Mouse (Mus musculus): ENCODE measurements around the gene Gamt. TPM values are rescaled to one million over a fixed set of nuclear protein-coding genes. Genes with fewer than 3 reads are reported as not detected.
"Not testable (repeated sequence)": the region's sequence is repeated elsewhere in the genome, so short reads cannot be mapped to it uniquely, and the experiment has no call there.

Gene Gamt
- polyA plus RNA-seq, 1 experiment from 2014 or later: 8.2 TPM

GRCm38 (mm10) chr10:80242088-80242487 lies 18.7 kb downstream of the Gamt start:
- Histone ChIP-seq H3K79me2 (ENCODE audit: inconsistent target) (no peaks in the 10 kb centered on the region), H3K27ac (no peak overlapping the region), H3K4me3 (ENCODE audit: inconsistent target) (no peak overlapping the region), H3K36me3 (ENCODE audit: inconsistent target) (peaks cover 65% of the 10 kb centered on the region)
- 94% methylated on average over 9 of the region's 9 CpGs for WGBS (ENCODE audit: missing documents)

GRCm38 (mm10) chr10:80239791-80240190 lies 21.0 kb downstream of the Gamt start:
- Histone ChIP-seq H3K36me3 (ENCODE audit: inconsistent target) (peaks cover 84% of the 10 kb centered on the region), H3K79me2 (ENCODE audit: inconsistent target) (no peaks in the 10 kb centered on the region; the same call in 1 of the 2 replicates), H3K4me3 (ENCODE audit: inconsistent target) (no peak overlapping the region), H3K27ac (no peak overlapping the region)
- 94% methylated on average over 6 of the region's 6 CpGs for WGBS (ENCODE audit: missing documents)

DNA sequence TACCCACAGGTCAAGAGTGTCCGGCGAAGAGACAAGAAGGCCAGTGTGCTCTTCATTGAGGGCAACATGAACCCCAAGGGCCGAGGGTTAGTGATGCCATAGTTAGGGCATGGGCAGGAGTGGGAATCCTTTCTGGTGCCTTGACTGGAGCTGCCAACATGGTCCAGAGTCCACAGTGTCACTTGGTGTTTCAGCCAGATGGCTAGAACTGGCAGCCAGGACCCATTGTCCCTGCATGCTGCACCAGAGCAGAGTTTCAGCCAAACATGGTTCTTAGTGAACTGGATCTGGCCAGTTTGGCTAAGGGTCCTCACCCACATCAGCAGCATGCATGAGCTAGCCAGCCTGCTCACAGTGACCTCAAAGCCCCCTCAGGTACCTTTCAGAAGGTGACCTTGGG lies 22.5 kb downstream of the Gamt start:
- Histone ChIP-seq H3K27ac (no peak overlapping the region), H3K4me3 (ENCODE audit: inconsistent target) (no peak overlapping the region), H3K79me2 (ENCODE audit: inconsistent target) (no peaks in the 10 kb centered on the region; the same call in 1 of the 2 replicates), H3K36me3 (ENCODE audit: inconsistent target) (peaks cover 85% of the 10 kb centered on the region)
- WGBS (ENCODE audit: missing documents): 97% methylated on average over 3 of the region's 3 CpGs

DNA sequence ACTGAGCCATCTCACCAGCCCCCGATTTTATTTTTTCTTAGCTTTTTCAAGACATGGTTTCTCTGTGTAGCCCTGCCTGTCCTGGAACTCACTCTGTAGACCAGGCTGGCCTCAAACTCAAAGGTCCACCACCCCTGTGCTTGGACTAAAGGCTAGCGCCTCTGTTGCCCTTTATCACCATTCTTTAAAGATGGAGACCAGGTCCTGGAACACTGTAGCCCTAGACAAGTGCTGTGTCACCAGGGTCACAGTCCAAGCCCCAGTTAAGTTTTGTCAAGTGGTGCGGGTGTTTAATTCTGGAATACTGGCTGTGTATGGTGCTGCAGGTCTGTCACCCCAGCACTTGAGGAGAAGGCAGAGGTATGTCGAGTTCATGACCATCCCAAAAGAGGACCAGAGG lies 23.8 kb downstream of the Gamt start:
- H3K36me3 ChIP-seq (ENCODE audit: inconsistent target): peaks cover 85% of the 10 kb centered on the region
- H3K4me3 ChIP-seq (ENCODE audit: inconsistent target): no peak overlapping the region
- 92% methylated on average over 4 of the region's 4 CpGs for WGBS (ENCODE audit: missing documents)
- H3K79me2 ChIP-seq (ENCODE audit: inconsistent target): no peaks in the 10 kb centered on the region; the same call in 1 of the 2 replicates
- no peak overlapping the region for H3K27ac ChIP-seq

- H3K36me3 ChIP-seq (ENCODE audit: inconsistent target): peaks cover 87% of the 10 kb centered on the region
- WGBS (ENCODE audit: missing documents): 97% methylated on average over 13 of the region's 13 CpGs
- no peaks in the 10 kb centered on the region; the same call in 1 of the 2 replicates for H3K79me2 ChIP-seq (ENCODE audit: inconsistent target)
- no peak overlapping the region for H3K4me3 ChIP-seq (ENCODE audit: inconsistent target)
- H3K27ac ChIP-seq: no peak overlapping the region
These were observed 24.5 kb downstream of the Gamt start for GRCm38 (mm10) chr10:80236145-80236825.

DNA sequence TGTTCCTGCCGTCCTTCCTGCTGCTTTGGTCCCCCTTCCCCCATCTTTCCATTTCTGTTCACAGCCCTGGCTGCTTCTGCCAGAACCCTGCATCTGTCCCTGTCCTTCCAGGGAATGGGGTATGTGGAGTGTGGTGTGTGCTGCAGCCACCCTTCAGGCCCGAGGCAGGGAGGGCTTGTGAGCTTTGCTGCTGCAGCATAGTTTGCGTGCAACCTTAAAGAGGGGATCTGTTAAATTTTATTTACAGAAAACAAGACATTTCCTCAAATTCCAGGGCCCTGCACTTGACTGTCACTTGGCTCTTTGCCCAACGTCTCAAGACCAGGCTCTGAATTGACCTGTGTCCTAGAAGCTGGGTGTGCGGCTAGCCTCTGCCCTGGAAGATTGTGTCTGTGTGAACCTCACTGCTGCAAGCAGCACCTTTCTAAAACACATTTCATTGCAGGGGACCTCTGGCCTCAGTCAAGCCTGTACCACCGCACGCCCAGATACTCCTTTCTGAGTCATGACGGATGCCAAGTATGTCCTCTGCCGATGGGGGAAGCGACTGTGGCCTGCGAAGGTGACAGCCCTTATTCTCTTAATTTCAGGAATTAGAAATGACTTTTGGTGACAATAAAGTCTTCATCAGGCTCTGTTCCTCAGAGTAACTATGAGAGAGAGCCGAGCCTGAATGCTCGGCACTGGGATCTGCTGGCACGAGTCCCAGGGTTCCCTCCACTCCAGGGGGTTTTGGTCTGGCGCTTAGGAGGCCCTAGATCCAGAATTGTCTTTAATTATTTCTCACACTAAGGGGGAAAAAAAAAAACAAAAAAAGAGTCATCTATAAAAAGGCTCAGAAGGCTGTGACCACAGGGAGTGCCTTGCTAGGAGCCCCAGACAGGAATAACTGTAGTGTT lies 32.7 kb downstream of the Gamt start:
- Histone ChIP-seq H3K4me3 (ENCODE audit: inconsistent target) (no peak overlapping the region), H3K36me3 (ENCODE audit: inconsistent target) (peaks cover 32% of the 10 kb centered on the region; the same call in 1 of the 2 replicates), H3K27ac (no peak overlapping the region), H3K79me2 (ENCODE audit: inconsistent target) (peaks cover 6% of the 10 kb centered on the region)
- 88% methylated on average over 14 of the region's 15 CpGs for WGBS (ENCODE audit: missing documents)

- WGBS (ENCODE audit: missing documents): 9% methylated on average over 10 of the region's 10 CpGs
- peaks cover 23% of the 10 kb centered on the region; the same call in 1 of the 2 replicates for H3K36me3 ChIP-seq (ENCODE audit: inconsistent target)
These were observed 33.7 kb downstream of the Gamt start for GRCm38 (mm10) chr10:80227166-80227539.

DNA sequence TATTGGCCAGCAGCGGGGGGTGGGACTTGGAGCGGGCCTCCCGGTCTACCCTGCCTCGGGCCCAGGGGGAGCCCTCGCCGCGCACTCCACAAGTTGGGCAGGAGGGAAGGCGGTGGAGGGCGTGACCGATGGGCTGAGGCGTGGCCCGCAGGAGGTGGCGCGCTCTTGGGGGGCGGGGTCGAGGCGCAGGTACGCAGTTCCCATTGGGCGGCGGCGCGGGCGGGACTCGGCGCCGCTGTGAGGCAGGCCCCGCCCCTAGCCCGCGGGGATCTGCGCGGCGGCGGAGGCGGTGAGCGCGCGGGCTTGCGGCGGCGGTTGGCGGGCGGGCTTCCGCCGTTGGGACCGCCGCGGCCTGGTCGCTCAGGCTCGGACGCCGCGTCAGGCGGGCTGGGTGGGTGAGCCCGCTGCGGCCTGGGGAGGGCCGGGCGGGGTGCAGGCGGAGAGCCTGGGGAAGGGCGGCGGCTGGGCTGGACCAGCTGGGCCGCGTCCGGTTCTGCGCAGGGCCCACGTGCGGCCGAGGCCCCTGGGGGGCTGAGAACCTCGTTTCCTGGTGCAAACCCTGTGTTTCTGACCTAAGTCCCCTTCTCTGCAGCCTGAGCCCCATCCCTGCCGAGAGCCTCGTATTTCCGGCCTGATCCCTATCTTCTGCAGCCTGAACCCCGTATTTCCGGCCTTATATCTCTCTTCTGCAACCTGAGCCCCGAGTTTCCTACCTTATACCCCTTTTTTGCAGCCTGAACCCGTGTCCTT lies 34.2 kb downstream of the Gamt start, which contains the start of gene Mum1:
Gene Mum1 (plus strand): TSS at position 19 of the 750 bp plus-strand sequence.
- peaks cover 6% of the 10 kb centered on the region for H3K79me2 ChIP-seq (ENCODE audit: inconsistent target)
- H3K36me3 ChIP-seq (ENCODE audit: inconsistent target): peaks cover 17% of the 10 kb centered on the region; the same call in 1 of the 2 replicates
- peak within 1 kb of the TSS; percentile 42 for H3K27ac ChIP-seq
- H3K4me3 ChIP-seq (ENCODE audit: inconsistent target): peak within 1 kb of the TSS; percentile 76
- under 1% methylated on average over 70 of the region's 75 CpGs for WGBS (ENCODE audit: missing documents)

More at GRCm38 (mm10) chr10:80227166-80227539, 33.7 kb downstream of the Gamt start:
- peak overlapping the region; percentile 29 for H3K27ac ChIP-seq
- peaks cover 6% of the 10 kb centered on the region for H3K79me2 ChIP-seq (ENCODE audit: inconsistent target)
- H3K4me3 ChIP-seq (ENCODE audit: inconsistent target): peak overlapping the region; percentile 76

DNA sequence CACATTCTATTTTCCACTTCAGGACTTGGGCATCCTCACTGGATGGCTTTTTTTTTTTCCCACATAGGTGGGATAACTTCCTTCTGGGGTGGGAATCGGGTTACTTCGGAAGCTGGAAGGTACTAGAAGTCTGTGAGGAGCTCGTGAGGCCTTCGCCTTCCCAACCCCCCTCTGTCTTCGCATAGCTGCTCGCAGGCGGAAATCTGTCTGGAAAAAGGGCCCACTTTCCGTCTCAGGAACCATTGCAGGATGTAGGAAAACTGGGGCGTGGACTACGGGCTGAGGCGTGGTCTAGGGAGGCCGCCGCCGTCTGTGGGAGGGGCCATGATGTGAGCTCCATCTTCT lies 34.8 kb downstream of the Gamt start:
- peak overlapping the region; percentile 13; the same call in 1 of the 2 replicates for H3K4me3 ChIP-seq (ENCODE audit: inconsistent target)
- peak overlapping the region; percentile 42 for H3K27ac ChIP-seq
- WGBS (ENCODE audit: missing documents): 2% methylated on average over 14 of the region's 14 CpGs
- H3K36me3 ChIP-seq (ENCODE audit: inconsistent target): peaks cover 14% of the 10 kb centered on the region; the same call in 1 of the 2 replicates
- H3K79me2 ChIP-seq (ENCODE audit: inconsistent target): peaks cover 6% of the 10 kb centered on the region

GRCm38 (mm10) chr10:80223137-80223536 lies 37.7 kb downstream of the Gamt start:
- 0 out of 2 replicates have a peak overlapping the region, but pooled peaks have one; percentile 17 for H3K27ac ChIP-seq
- H3K79me2 ChIP-seq (ENCODE audit: inconsistent target); H3K36me3 ChIP-seq (ENCODE audit: inconsistent target); H3K4me3 ChIP-seq (ENCODE audit: inconsistent target): not testable (repeated sequence)
- WGBS (ENCODE audit: missing documents): 6% methylated on average over 2 of the region's 2 CpGs

GRCm38 (mm10) chr10:80220676-80221075 lies 40.1 kb downstream of the Gamt start:
- Histone ChIP-seq H3K36me3 (ENCODE audit: inconsistent target) (no peaks in the 10 kb centered on the region), H3K79me2 (ENCODE audit: inconsistent target) (no peaks in the 10 kb centered on the region), H3K27ac (no peak overlapping the region), H3K4me3 (ENCODE audit: inconsistent target) (no peak overlapping the region)
- 92% methylated on average over 5 of the region's 9 CpGs for WGBS (ENCODE audit: missing documents)

DNA sequence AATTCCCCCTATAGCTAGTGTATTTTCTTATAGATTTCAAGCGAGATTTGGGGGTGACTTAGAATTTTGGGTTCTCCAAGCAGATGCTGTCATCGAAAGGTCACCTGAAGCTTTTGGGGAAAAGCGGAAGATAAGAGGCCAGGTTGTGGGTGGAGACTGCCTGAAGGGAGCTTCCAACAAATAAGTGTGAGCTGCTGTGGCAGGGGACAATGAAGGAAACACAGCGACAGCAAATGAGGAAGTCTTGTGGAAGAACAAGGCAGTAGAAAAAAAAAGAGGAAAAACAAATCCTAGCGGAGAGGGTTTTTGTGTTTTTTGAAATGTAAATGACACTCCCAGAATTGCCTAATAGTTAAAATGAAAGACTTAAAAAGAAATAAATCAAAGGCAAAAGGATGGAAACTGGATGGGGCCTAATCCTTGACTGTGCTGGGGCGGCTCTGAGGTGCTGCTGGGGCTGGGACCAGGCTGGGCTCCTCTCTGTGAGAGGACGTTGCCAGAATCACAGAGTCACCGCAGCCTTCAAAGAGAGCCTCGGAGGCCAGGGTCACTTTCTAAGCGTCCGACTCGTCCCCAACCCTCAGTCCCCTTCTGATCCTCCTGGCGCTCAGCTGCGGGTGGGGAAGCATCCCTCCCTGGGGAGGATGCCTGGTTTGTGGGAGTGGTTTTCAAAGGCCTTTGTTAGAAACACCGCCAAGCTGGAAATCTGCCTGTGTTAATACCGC lies 45.6 kb downstream of the Gamt start:
- Histone ChIP-seq H3K27ac (peak overlapping the region; percentile 53), H3K4me3 (ENCODE audit: inconsistent target) (no peak overlapping the region)
- WGBS (ENCODE audit: missing documents): 45% methylated on average over 15 of the region's 16 CpGs

GRCm38 (mm10) chr10:80211547-80212103 lies 49.2 kb downstream of the Gamt start:
- not testable (repeated sequence) for H3K4me3 ChIP-seq (ENCODE audit: inconsistent target); H3K36me3 ChIP-seq (ENCODE audit: inconsistent target); H3K27ac ChIP-seq; H3K79me2 ChIP-seq (ENCODE audit: inconsistent target)
- WGBS (ENCODE audit: missing documents): 25% methylated on average over 2 of the region's 7 CpGs

More for the DNA sequence above, 45.6 kb downstream of the Gamt start:
- H3K79me2 ChIP-seq (ENCODE audit: inconsistent target): no peaks in the 10 kb centered on the region
- H3K36me3 ChIP-seq (ENCODE audit: inconsistent target): no peaks in the 10 kb centered on the region
